Mouse (Mus musculus) limb, embryonic 11.5 days (tissue): ENCODE measurements around the gene Dusp15. TPM values are rescaled to one million over a fixed set of nuclear protein-coding genes. Genes with fewer than 3 reads are reported as not detected.

ENCODE experiments used
- ATAC-seq: fragments of 200-750 bp; cut with Nextera tagmentation; 2 replicates; pipeline ENCODE4 v1.8.0; 2017; ENCODE audit warnings: low read depth; ENCODE audit not compliant: insufficient number of reproducible peaks, low FRiP score, low TSS enrichment
- DNase-seq: peaks from one replicate; pipeline ENCODE4 v3.0.0-alpha.2; 2015; ENCODE audit warnings: low spot score
- H3K27ac ChIP-seq: fragments of 300-500 bp; sonication (generic); replicated peaks from 2 replicates; pipeline ENCODE4 v1.5.1; 2014; ENCODE audit warnings: low read depth, mild to moderate bottlenecking, low read length
- H3K27me3 ChIP-seq: fragments of 300-500 bp; sonication (generic); 2 replicates; pipeline ENCODE4 v1.6.1; 2014; ENCODE audit warnings: mild to moderate bottlenecking, low read length, mixed read lengths; ENCODE audit not compliant: control insufficient read depth, insufficient read depth
- H3K36me3 ChIP-seq: fragments of 300-500 bp; sonication (generic); 2 replicates; pipeline ENCODE4 v1.6.1; 2014; ENCODE audit warnings: mild to moderate bottlenecking, low read length, moderate library complexity, mixed read lengths; ENCODE audit not compliant: control insufficient read depth, insufficient read depth
- H3K4me1 ChIP-seq: fragments of 300-500 bp; sonication (generic); 2 replicates; pipeline ENCODE4 v1.6.1; 2014; ENCODE audit warnings: low read length, mixed read lengths; ENCODE audit not compliant: control insufficient read depth, insufficient read depth
- H3K4me2 ChIP-seq: fragments of 300-500 bp; sonication (generic); 2 replicates; pipeline ENCODE4 v1.6.1; 2014; ENCODE audit warnings: low read depth, mild to moderate bottlenecking, moderate library complexity; ENCODE audit not compliant: severe bottlenecking
- H3K4me3 ChIP-seq: fragments of 300-500 bp; sonication (generic); 2 replicates; pipeline ENCODE4 v1.5.1; 2014; ENCODE audit warnings: low read depth, low read length
- H3K9ac ChIP-seq: fragments of 300-500 bp; sonication (generic); 2 replicates; pipeline ENCODE4 v1.6.1; 2014; ENCODE audit warnings: mild to moderate bottlenecking, low read length
- H3K9me3 ChIP-seq: fragments of 300-500 bp; sonication (generic); 2 replicates; pipeline ENCODE4 v1.6.1; 2016; ENCODE audit warnings: low read length; ENCODE audit not compliant: control insufficient read depth
- WGBS: fragments of 180-500 bp; shearing (Covaris S2); extraction: QIAGEN DNeasy Blood & Tissue Kit; methylation state at CpG from one replicate; pipeline ENCODE4 v1.1.7; 2014; 5-methylcytosine and 5-hydroxymethylcytosine counted together
- polyA plus RNA-seq: library from polyadenylated mRNA; unstranded; fragments of >200 nt; fragmentation: Nextera tagmentation; extraction: Ambion mirVana; gene quantifications from 2 replicates; pipeline ENCODE4 v1.2.1, GENCODE M21; 2014

Dusp15 gene
- polyA plus RNA-seq = 0.37 and 1.0 TPM in 2 replicates

- H3K9me3 ChIP-seq = no peaks in the 10 kb centered on the region
- DNase-seq (peak; percentile 61), ATAC-seq (peak; percentile 24; the same call in 1 of the 2 replicates)
- H3K4me3 ChIP-seq = peak within 1 kb of the TSS; percentile 59
- H3K27ac ChIP-seq = no peak within 1 kb of the TSS
- H3K36me3 ChIP-seq = no peaks in the 10 kb centered on the region
- H3K9ac ChIP-seq = peak within 1 kb of the TSS; percentile 22
- peaks cover 24% of the 10 kb centered on the region for H3K27me3 ChIP-seq
- peak within 1 kb of the TSS; percentile 99 for H3K4me2 ChIP-seq
- whole genome bisulfite sequencing = 1% methylated on average over 53 of the region's 54 CpGs
- 0 out of 2 replicates have a peak, but pooled peaks cover 6% of the 10 kb centered on the region for H3K4me1 ChIP-seq
These were observed at the start of gene Dusp15 for GRCm38 (mm10) chr2:152951065-152951849. TSS of gene Dusp15 (minus strand) at chr2:152951698.

GRCm38 (mm10) chr2:152997046-152997445 lies 45.5 kb upstream of the Dusp15 start:
- ATAC-seq (no peak), DNase-seq (no peak)
- H3K27me3 ChIP-seq = no peaks in the 10 kb centered on the region
- WGBS = 74% methylated on average over 4 of the region's 4 CpGs
- H3K4me3 ChIP-seq = no peak overlapping the region
- no peak overlapping the region for H3K9ac ChIP-seq
- no peaks in the 10 kb centered on the region for H3K9me3 ChIP-seq
- H3K4me1 ChIP-seq = no peaks in the 10 kb centered on the region
- H3K36me3 ChIP-seq = no peaks in the 10 kb centered on the region
- H3K27ac ChIP-seq = no peak overlapping the region
- H3K4me2 ChIP-seq = no peak overlapping the region

GRCm38 (mm10) chr2:152991529-152991928 lies 40.0 kb upstream of the Dusp15 start:
- H3K27ac ChIP-seq = no peak overlapping the region
- H3K9me3 ChIP-seq = no peaks in the 10 kb centered on the region
- 89% methylated on average over 9 of the region's 9 CpGs for WGBS
- no peaks in the 10 kb centered on the region for H3K4me1 ChIP-seq
- ATAC-seq (no peak), DNase-seq (no peak)
- 0 out of 2 replicates have a peak, but pooled peaks cover 2% of the 10 kb centered on the region for H3K27me3 ChIP-seq
- no peak overlapping the region for H3K4me3 ChIP-seq
- H3K4me2 ChIP-seq = no peak overlapping the region
- H3K36me3 ChIP-seq = no peaks in the 10 kb centered on the region
- H3K9ac ChIP-seq = no peak overlapping the region

- ATAC-seq (no peak), DNase-seq (no peak)
- no peak overlapping the region for H3K4me3 ChIP-seq
- no peak overlapping the region for H3K9ac ChIP-seq
- no peaks in the 10 kb centered on the region for H3K9me3 ChIP-seq
- WGBS = 14% methylated on average over 1 of the region's 1 CpGs
- 0 out of 2 replicates have a peak, but pooled peaks cover 2% of the 10 kb centered on the region for H3K27me3 ChIP-seq
- no peaks in the 10 kb centered on the region for H3K36me3 ChIP-seq
- no peak overlapping the region for H3K27ac ChIP-seq
- no peak overlapping the region for H3K4me2 ChIP-seq
- H3K4me1 ChIP-seq = no peaks in the 10 kb centered on the region
These were observed 34.1 kb upstream of the Dusp15 start for GRCm38 (mm10) chr2:152985582-152985981.

GRCm38 (mm10) chr2:152976991-152977390 lies 25.5 kb upstream of the Dusp15 start:
- H3K27ac ChIP-seq = no peak overlapping the region
- no peaks in the 10 kb centered on the region for H3K36me3 ChIP-seq
- H3K4me2 ChIP-seq = no peak overlapping the region
- no peaks in the 10 kb centered on the region for H3K9me3 ChIP-seq
- ATAC-seq = no peak
- DNase-seq = no peak
- H3K4me3 ChIP-seq = no peak overlapping the region
- no peaks in the 10 kb centered on the region for H3K27me3 ChIP-seq
- 66% methylated on average over 3 of the region's 3 CpGs for WGBS
- no peaks in the 10 kb centered on the region for H3K4me1 ChIP-seq
- H3K9ac ChIP-seq = no peak overlapping the region

- Histone ChIP-seq H3K9ac (no peak overlapping the region), H3K4me2 (no peak overlapping the region), H3K36me3 (no peaks in the 10 kb centered on the region), H3K27me3 (no peaks in the 10 kb centered on the region), H3K4me1 (no peaks in the 10 kb centered on the region), H3K27ac (no peak overlapping the region), H3K9me3 (no peaks in the 10 kb centered on the region), H3K4me3 (no peak overlapping the region)
- no peak for DNase-seq
- ATAC-seq = no peak
- 71% methylated on average over 4 of the region's 4 CpGs for WGBS
These were observed 14.1 kb upstream of the Dusp15 start for GRCm38 (mm10) chr2:152965555-152965954.

GRCm38 (mm10) chr2:152962091-152962793 lies 10.7 kb upstream of the Dusp15 start, which contains the start of gene Ttll9:
TSS of gene Ttll9 (plus strand) at chr2:152962485.
- no peaks in the 10 kb centered on the region for H3K27me3 ChIP-seq
- no peaks in the 10 kb centered on the region for H3K36me3 ChIP-seq
- H3K4me1 ChIP-seq = no peaks in the 10 kb centered on the region
- peak; percentile 83 for DNase-seq
- no peak within 1 kb of the TSS for H3K27ac ChIP-seq
- H3K9me3 ChIP-seq = no peaks in the 10 kb centered on the region
- H3K9ac ChIP-seq = no peak within 1 kb of the TSS
- peak; percentile 90 for ATAC-seq
- H3K4me2 ChIP-seq = peak within 1 kb of the TSS; percentile 68
- WGBS = 3% methylated on average over 34 of the region's 34 CpGs
- peak within 1 kb of the TSS; percentile 39 for H3K4me3 ChIP-seq

GRCm38 (mm10) chr2:152958116-152958515 lies 6.6 kb upstream of the Dusp15 start:
- Histone ChIP-seq H3K4me1 (0 out of 2 replicates have a peak, but pooled peaks cover 2% of the 10 kb centered on the region), H3K36me3 (no peaks in the 10 kb centered on the region), H3K9ac (no peak overlapping the region), H3K4me2 (no peak overlapping the region), H3K4me3 (no peak overlapping the region), H3K27ac (no peak overlapping the region), H3K9me3 (no peaks in the 10 kb centered on the region), H3K27me3 (no peaks in the 10 kb centered on the region)
- DNase-seq (no peak), ATAC-seq (no peak)
- 75% methylated on average over 3 of the region's 3 CpGs for WGBS
